Mouse (Mus musculus) urinary bladder, postnatal 25 days (tissue): Measurements from ENCODE around the gene Olfr1155.

Experiments
- DNase-seq: peaks from one replicate; pipeline ENCODE4 v3.0.0; 2022; ENCODE audit warnings: low spot score

The Olfr1155 gene

GRCm38 (mm10) chr2:87945037-87945436 is at the start of gene Olfr1155:
TSS of gene Olfr1155 (minus strand) at chr2:87945137.
- DNase-seq: no peak

GRCm38 (mm10) chr2:87989813-87990212 is 44.9 kb upstream of the Olfr1155 start, which contains the start of gene Olfr1158:
TSS of gene Olfr1158 (plus strand) at chr2:87990113.
- DNase-seq: no peak

- DNase-seq: no peak
Observed at GRCm38 (mm10) chr2:87974563-87974962, 29.6 kb upstream of the Olfr1155 start, which contains the start of gene Olfr74. TSS of gene Olfr74 (minus strand) at chr2:87974663.

GRCm38 (mm10) chr2:87968199-87968598 is 23.3 kb upstream of the Olfr1155 start, which contains the start of gene Olfr1157:
TSS of gene Olfr1157 (minus strand) at chr2:87968299.
- no peak for DNase-seq

- DNase-seq: no peak
Observed at GRCm38 (mm10) chr2:87953000-87953399, 8.1 kb upstream of the Olfr1155 start, which contains the start of gene Olfr1156. TSS of gene Olfr1156 (minus strand) at chr2:87953100.

- no peak for DNase-seq
Observed at GRCm38 (mm10) chr2:87905066-87905465, 39.9 kb downstream of the Olfr1155 start, which contains the start of gene Olfr1154. TSS of gene Olfr1154 (minus strand) at chr2:87905166.

GRCm38 (mm10) chr2:87894662-87895061 is 50.3 kb downstream of the Olfr1155 start, which contains the start of gene Olfr1153:
TSS of gene Olfr1153 (plus strand) at chr2:87894962.
- DNase-seq: no peak
